Mouse (Mus musculus) spleen, postnatal 4 days (tissue): ENCODE data around the gene Pank2.

ENCODE experiments used
- DNase-seq, 2 experiments: peaks; one replicate each; pipeline ENCODE4 v3.0.0; 2022; ENCODE audit warnings: low spot score in 2 of 2

Gene Pank2

GRCm38 (mm10) chr2:131323675-131324074, 61.4 kb downstream of the Pank2 start:
- DNase-seq = no peak

GRCm38 (mm10) chr2:131326044-131326443, 63.7 kb downstream of the Pank2 start:
- no peak for DNase-seq

GRCm38 (mm10) chr2:131328981-131329380, 66.7 kb downstream of the Pank2 start:
- no peak for DNase-seq

GRCm38 (mm10) chr2:131330548-131330947, 68.3 kb downstream of the Pank2 start:
- DNase-seq = no peak

- DNase-seq = no peak
Measured at GRCm38 (mm10) chr2:131337602-131338001, 75.3 kb downstream of the Pank2 start.

- no peak for DNase-seq
Measured at GRCm38 (mm10) chr2:131344449-131344848, 82.2 kb downstream of the Pank2 start.

- DNase-seq = no peak
Measured at GRCm38 (mm10) chr2:131345556-131345955, 83.3 kb downstream of the Pank2 start.
